Mouse (Mus musculus): ENCODE data around the gene Dio3. TPM values are rescaled to one million over a fixed set of nuclear protein-coding genes. Genes with fewer than 3 reads are reported as not detected.
A peak's percentile ranks its signal among the peaks of the same experiment; 100 is the strongest.

The Dio3 gene
- polyA plus RNA-seq, 1 experiment from 2014 or later: not detected

- Histone ChIP-seq H3K27ac (ENCODE audit: low read depth, low read length) (no peak overlapping the region), H3K9ac (ENCODE audit: low read depth, low read length) (no peak overlapping the region), H3K4me2 (no peak overlapping the region), H3K4me3 (ENCODE audit: low read depth, low read length) (no peak overlapping the region), H3K9me3 (ENCODE audit: control insufficient read depth, low read length) (no peaks in the 10 kb centered on the region), H3K27me3 (replicated peaks; ENCODE audit: control insufficient read depth, insufficient read depth, low read length) (peaks cover 66% of the 10 kb centered on the region), H3K4me1 (replicated peaks; ENCODE audit: control insufficient read depth, insufficient read depth, low read length) (no peaks in the 10 kb centered on the region), H3K36me3 (ENCODE audit: control insufficient read depth, insufficient read depth, low read length) (no peaks in the 10 kb centered on the region)
- ATAC-seq (replicated peaks; ENCODE audit: low FRiP score) (no peak), DNase-seq (ENCODE audit: low spot score) (no peak)
- WGBS: 9% methylated on average over 4 of the region's 4 CpGs
Observed at GRCm38 (mm10) chr12:110283792-110284191, 4.9 kb downstream of the Dio3 start.

GRCm38 (mm10) chr12:110292816-110293215, 13.9 kb downstream of the Dio3 start:
- ATAC-seq (replicated peaks; ENCODE audit: low FRiP score): no peak
- H3K27me3 ChIP-seq (replicated peaks; ENCODE audit: control insufficient read depth, insufficient read depth, low read length): no peaks in the 10 kb centered on the region
- H3K4me2 ChIP-seq: no peak overlapping the region
- 77% methylated on average over 5 of the region's 5 CpGs for WGBS
- no peak overlapping the region for H3K27ac ChIP-seq (ENCODE audit: low read depth, low read length)
- H3K36me3 ChIP-seq (ENCODE audit: control insufficient read depth, insufficient read depth, low read length): no peaks in the 10 kb centered on the region
- no peaks in the 10 kb centered on the region for H3K9me3 ChIP-seq (ENCODE audit: control insufficient read depth, low read length)
- no peaks in the 10 kb centered on the region for H3K4me1 ChIP-seq (replicated peaks; ENCODE audit: control insufficient read depth, insufficient read depth, low read length)
- DNase-seq (ENCODE audit: low spot score): peak; percentile 26
- H3K4me3 ChIP-seq (ENCODE audit: low read depth, low read length): no peak overlapping the region
- H3K9ac ChIP-seq (ENCODE audit: low read depth, low read length): no peak overlapping the region

DNA sequence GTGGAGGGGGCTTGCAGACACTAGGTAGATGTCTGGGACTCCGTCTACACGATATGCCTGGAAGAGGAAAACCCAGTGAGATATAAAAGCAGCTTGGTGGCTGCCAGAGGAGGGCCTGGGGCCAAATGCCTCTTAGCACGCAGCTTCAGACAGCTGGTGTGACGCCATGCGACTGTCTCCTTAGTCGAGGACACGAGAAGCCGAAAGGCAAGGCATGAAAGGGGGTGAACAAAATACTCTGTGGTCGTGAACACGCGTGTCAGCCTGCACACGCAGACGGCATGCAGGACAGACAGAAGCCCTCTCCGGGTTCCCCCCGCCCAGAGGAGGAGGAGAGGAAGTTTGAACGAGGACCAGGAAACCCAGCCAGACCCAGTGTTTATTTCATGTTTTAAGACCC, 16.0 kb downstream of the Dio3 start:
- no peaks in the 10 kb centered on the region for H3K9me3 ChIP-seq (ENCODE audit: control insufficient read depth, low read length)
- no peak overlapping the region for H3K4me2 ChIP-seq
- ATAC-seq (replicated peaks; ENCODE audit: low FRiP score): no peak
- H3K27ac ChIP-seq (ENCODE audit: low read depth, low read length): no peak overlapping the region
- WGBS: 75% methylated on average over 16 of the region's 16 CpGs
- H3K36me3 ChIP-seq (ENCODE audit: control insufficient read depth, insufficient read depth, low read length): no peaks in the 10 kb centered on the region
- H3K9ac ChIP-seq (ENCODE audit: low read depth, low read length): no peak overlapping the region
- H3K4me3 ChIP-seq (ENCODE audit: low read depth, low read length): no peak overlapping the region
- DNase-seq (ENCODE audit: low spot score): no peak
- no peaks in the 10 kb centered on the region for H3K27me3 ChIP-seq (replicated peaks; ENCODE audit: control insufficient read depth, insufficient read depth, low read length)
- no peaks in the 10 kb centered on the region for H3K4me1 ChIP-seq (replicated peaks; ENCODE audit: control insufficient read depth, insufficient read depth, low read length)

DNA sequence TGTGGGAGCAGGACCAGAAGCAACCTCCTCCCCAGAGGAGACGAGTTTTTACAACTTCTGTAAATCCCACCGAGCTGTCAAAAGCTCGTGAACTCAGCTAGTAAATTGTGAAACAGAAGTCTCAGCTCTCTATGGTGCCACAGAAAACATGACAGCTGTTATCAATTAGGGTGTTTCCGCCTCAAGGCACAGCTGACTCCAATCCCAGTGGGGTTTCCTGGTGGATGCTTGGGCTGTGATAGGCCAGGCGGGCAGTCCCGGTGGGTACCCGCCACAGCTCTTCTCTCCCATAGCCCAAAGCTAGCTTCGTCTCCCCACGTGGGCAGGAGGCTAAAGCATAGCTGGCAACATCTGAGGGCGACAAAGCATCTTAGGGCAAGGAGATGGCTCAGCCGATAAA, 19.8 kb downstream of the Dio3 start:
- no peak overlapping the region for H3K9ac ChIP-seq (ENCODE audit: low read depth, low read length)
- H3K27me3 ChIP-seq (replicated peaks; ENCODE audit: control insufficient read depth, insufficient read depth, low read length): no peaks in the 10 kb centered on the region
- DNase-seq (ENCODE audit: low spot score) (no peak), ATAC-seq (replicated peaks; ENCODE audit: low FRiP score) (no peak)
- H3K9me3 ChIP-seq (ENCODE audit: control insufficient read depth, low read length): no peaks in the 10 kb centered on the region
- H3K4me1 ChIP-seq (replicated peaks; ENCODE audit: control insufficient read depth, insufficient read depth, low read length): no peaks in the 10 kb centered on the region
- no peak overlapping the region for H3K27ac ChIP-seq (ENCODE audit: low read depth, low read length)
- 55% methylated on average over 11 of the region's 11 CpGs for WGBS
- H3K36me3 ChIP-seq (ENCODE audit: control insufficient read depth, insufficient read depth, low read length): no peaks in the 10 kb centered on the region
- H3K4me2 ChIP-seq: no peak overlapping the region
- H3K4me3 ChIP-seq (ENCODE audit: low read depth, low read length): no peak overlapping the region

DNA sequence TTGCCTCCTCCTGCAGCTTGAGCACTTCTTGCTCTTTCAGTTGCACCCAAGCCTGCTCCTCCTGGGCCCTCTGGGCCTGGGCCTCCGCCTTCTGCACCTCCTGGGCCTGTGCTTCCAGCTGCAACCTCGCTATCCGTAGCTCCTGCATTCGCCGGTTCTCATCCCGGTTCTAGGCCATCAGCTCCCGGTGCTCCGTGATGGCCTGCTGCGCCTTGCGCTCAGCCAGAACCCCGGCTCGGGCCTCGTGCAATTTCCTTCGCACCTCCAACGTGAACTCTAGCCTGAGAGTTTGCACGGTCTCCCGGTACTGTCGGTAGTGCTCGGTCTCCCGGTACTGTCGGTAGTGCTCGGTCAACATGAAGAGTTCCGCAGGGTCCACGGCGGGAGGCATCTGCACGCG, 40.8 kb downstream of the Dio3 start:
- ATAC-seq (replicated peaks; ENCODE audit: low FRiP score) (no peak), DNase-seq (ENCODE audit: low spot score) (no peak)
- Histone ChIP-seq H3K9ac (ENCODE audit: low read depth, low read length) (no peak overlapping the region), H3K9me3 (ENCODE audit: control insufficient read depth, low read length) (no peaks in the 10 kb centered on the region), H3K4me2 (no peak overlapping the region), H3K4me1 (replicated peaks; ENCODE audit: control insufficient read depth, insufficient read depth, low read length) (no peaks in the 10 kb centered on the region), H3K27ac (ENCODE audit: low read depth, low read length) (no peak overlapping the region), H3K36me3 (ENCODE audit: control insufficient read depth, insufficient read depth, low read length) (no peaks in the 10 kb centered on the region), H3K27me3 (replicated peaks; ENCODE audit: control insufficient read depth, insufficient read depth, low read length) (no peaks in the 10 kb centered on the region), H3K4me3 (ENCODE audit: low read depth, low read length) (no peak overlapping the region)
- 79% methylated on average over 27 of the region's 27 CpGs for WGBS

Small RNAs within 50 kb of the gene (microRNA-seq; reads per million reads assigned to microRNA genes)
- gene Mir1247 (ENCODE audit: borderline number of aligned reads): 10.2 reads per million, percentile 22 among the genes with 10 or more reads in this experiment

Other genes with a start within 250 kb of the Dio3 start
- gene Ppp2r5c, start 168.1 kb downstream of the Dio3 start, polyA plus RNA-seq (2014; fragmentation: Nextera tagmentation; extraction: Ambion mirVana): 138 and 151 TPM in 2 replicates

Data from liver, embryonic 11.5 days (tissue).